Mouse (Mus musculus): ENCODE results near the gene Eps8l1.
"Not testable (repeated sequence)": the region's sequence is repeated elsewhere in the genome, so short reads cannot be mapped to it uniquely, and the experiment has no call there.

Eps8l1 gene

DNA sequence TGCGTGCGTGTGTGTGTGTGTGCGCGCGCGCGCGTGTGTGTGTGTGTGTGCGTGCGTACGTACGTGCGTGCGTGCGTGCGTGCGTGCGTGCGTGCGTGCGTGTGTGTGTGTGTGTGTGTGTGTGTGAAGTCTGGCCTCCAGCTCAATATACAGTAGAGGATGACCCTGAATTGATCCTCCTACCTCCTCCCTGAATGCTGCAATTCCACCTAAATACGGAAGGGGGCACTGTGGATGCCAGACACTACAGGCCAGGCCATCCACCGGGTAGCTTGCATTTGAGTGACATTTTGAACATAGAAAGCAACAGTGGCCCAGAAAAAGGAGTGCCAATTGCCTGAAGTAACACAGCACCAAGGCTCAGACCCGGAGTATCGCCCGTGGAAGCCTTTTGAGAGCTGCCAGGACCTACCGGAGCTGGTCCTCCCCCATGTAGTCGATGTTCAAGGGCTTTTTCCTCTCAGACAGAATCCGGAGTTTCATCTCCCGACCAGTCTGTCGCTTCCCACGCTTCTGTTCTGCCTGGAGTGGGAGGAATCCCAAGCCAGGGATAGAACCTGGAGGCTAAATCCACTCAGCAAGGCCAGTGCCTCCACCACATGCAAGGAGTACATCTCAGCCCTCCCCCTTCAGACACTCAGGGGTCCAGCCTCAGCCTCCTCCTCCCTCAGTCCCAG, 47.7 kb downstream of the Eps8l1 start:
- DNase-seq (ENCODE audit: low read depth in 1 of 2, low spot score in 2 of 2) = no peak

- no peak for DNase-seq (ENCODE audit: low read depth in 1 of 2, low spot score in 2 of 2)
Observed at GRCm38 (mm10) chr7:4508739-4509116, 48.3 kb downstream of the Eps8l1 start.

- DNase-seq (ENCODE audit: low read depth in 1 of 2, low spot score in 2 of 2) = peak in 1 of 2 experiments; percentile 42
Observed at GRCm38 (mm10) chr7:4509863-4510608, 49.6 kb downstream of the Eps8l1 start.

DNA sequence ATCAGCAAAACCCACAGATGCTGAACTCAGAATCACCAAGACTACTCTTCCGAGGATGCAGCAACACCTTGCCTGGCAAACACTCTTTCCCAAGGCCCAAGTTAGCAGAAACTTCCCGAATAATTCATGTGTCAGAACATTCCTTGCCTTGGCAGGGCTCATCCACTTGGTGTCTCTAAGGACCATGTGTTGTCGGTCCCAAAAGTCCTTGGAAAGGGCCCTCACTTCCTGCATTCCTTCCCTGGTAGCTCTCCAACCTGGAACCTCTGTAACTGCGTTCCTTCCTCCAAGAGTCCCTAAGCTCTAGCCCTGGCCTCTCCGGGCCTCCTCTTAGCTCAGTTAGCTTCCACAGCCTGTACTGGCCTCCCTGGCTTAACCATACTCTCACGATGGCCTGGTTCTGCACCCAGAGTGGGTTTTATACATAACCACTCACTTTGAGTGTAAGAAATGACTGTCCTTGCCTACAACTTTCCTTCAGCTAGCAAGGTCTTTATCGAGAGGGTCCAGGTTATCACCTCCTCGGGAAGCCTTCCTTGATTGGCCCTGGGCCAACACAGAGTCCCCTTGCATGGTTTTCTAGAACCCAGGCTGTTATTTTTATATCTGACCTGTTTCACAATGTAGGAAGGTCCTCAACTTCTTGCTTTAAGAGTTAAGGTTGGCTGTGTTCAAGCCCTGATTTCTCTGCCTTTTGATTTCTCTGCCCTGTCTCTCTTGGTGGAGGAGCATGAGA, 51.2 kb downstream of the Eps8l1 start:
- no peak for DNase-seq (ENCODE audit: low read depth in 1 of 2, low spot score in 2 of 2)

DNA sequence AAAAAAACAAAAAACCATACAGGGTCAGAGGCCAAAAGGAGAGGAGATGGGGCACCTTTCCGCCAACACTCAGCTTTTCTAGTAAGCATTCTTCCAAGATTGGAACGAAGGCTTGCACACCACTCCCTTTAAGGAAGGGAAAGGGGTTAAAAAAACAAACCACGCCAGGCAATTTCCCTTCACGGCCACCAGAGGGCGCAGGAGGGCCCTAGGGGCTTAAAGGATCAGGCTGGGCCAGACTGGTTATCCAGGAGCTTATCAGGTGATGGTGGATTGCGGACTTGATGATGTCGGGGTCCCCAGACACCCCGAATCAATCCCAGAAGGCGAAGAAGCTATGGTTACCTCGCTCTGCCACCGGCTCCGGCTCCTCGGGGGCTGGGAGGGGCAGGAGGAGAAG, 52.8 kb downstream of the Eps8l1 start:
- no peak for DNase-seq (ENCODE audit: low read depth in 1 of 2, low spot score in 2 of 2)

DNA sequence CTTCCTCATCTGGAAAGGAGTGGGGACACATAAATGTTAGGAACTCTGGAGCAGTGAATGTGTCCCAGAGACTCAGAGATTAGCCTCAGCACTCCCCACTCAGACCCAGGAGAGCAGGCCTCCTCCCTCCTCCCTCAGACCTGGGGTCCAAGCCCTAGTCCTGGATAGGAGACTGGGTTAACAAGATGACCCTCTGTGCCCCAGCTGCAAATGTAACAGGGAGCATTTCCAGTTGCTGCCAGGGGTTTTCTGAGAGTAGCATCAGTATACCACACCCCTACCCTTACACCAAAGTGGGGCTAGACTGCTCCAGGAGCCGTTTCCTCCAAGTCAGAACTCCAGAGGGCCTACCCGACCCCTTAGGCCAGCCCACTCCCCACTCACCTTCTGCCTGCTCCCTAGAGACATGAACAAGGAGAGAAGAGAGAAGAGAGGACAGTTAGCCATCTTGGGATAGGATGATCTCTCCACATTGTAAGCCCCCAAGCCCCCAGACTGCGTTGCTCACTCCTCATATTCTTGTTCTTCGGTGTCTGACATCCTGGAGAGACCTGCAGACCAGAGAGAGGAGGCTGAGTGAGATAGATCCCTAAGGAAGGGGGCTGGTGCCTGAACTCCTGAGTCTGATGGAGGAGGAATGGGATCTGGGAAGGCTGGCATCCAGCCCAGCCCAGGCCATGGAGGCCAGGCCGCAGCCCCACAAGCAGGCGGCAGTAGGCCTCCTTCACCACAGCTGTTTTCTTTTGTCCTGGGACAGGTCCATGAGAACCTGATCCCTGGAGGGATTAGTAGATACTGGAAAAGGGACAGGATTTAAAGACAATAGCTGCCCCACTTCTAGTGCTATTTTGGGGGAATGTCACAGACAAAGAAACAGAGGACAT, 53.6 kb downstream of the Eps8l1 start:
- no peak for DNase-seq (ENCODE audit: low read depth in 1 of 2, low spot score in 2 of 2)

- no peak for DNase-seq (ENCODE audit: low read depth in 1 of 2, low spot score in 2 of 2)
Observed at GRCm38 (mm10) chr7:4515853-4516252, 55.4 kb downstream of the Eps8l1 start.

DNA sequence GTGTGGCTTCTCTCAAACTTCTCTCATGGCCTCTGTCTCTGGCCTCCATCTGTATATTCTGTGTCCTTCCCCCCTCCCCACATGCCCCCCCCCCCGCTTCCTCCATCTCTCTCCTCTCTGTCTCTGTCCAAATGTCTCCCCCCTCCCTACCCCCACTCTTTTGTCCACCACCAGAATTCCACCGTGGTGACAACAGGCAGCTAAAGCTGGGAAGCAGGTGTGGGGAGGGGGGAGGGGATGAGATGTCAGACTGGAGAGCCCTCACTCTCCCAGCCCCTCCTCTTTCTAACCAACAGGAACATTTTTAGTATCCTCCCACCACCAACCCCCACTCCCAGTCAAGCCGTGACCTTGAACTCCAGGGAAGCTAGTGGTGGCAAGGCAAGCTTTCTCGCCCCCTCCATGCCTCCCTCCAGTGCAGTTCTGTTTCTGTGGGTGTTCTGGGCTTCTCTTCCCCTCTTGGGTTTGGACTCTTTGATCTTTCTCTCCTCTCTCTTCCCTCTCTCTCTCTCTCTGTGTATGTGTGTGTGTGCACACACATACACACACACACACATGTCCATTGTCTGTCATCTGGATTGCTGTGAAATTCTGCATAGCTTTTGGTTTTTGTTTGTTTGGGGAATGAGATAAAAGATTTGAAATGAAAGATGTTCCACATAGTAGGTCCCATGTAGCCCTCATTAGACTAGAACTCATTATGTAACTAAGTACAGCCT, 56.0 kb downstream of the Eps8l1 start, which contains the start of gene Tnnt1:
TSS of gene Tnnt1 (minus strand) at position 51 of the 719 bp plus-strand sequence.
- no peak for DNase-seq (ENCODE audit: low read depth in 1 of 2, low spot score in 2 of 2)

DNA sequence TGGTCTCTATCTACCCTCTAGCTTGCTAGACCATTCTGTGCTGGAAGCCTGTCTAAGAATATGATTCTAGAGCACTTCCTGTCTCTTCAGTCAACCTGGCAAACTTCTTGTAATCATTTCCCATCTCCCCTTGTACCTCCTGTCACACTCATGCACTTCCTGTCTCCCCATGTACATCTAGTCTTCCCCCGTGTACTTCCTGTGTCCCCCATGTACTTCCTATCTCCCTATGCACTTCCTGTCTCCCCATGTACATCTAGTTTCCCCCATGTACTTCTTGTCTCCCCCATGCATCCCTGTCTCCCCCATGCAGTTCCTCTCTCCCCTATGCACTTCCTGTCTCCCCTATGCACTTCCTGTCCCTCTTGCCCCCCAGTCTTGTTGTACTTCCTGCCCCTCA, 58.0 kb downstream of the Eps8l1 start:
- no peak for DNase-seq (ENCODE audit: low read depth in 1 of 2, low spot score in 2 of 2)

DNA sequence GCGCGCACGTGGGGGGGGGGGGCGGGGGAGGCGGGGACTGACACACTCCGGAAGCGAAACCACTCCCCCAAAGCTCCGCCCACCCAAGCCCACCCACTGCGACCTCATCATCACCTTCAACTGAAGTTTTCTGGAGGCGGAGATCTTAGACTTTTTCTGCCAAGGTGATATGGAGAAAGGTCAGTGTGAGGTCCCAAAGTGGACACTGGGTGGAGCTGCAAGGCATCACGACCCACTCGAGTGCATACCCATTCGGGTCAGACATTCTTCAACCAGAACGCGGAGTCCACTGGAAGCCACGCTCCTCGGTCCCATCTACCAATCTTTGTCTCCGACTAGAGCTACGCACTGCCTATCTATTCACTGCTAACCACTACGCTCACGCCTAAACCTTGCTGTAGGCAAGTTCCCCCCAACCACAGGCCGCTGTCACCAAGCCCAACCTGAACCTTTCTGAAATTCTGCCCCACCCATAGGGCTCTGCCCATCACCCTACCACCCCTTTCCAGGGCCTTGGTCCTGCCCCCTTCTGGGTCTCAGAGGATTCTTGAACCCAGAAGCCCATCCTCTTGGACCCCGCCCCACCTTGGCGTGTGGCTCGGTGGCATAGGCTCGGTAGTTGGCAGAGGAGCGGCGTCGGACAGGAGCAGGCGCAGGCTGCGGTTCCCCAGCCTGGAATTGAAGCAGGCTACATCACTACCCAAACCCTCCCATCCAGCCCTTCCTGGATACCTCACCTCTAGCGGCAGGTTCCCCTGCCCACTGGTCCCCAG, 60.9 kb downstream of the Eps8l1 start:
- no peak for DNase-seq (ENCODE audit: low read depth in 1 of 2, low spot score in 2 of 2)

- no peak for DNase-seq (ENCODE audit: low read depth in 1 of 2, low spot score in 2 of 2)
Observed at GRCm38 (mm10) chr7:4522292-4522691, 61.8 kb downstream of the Eps8l1 start.

DNA sequence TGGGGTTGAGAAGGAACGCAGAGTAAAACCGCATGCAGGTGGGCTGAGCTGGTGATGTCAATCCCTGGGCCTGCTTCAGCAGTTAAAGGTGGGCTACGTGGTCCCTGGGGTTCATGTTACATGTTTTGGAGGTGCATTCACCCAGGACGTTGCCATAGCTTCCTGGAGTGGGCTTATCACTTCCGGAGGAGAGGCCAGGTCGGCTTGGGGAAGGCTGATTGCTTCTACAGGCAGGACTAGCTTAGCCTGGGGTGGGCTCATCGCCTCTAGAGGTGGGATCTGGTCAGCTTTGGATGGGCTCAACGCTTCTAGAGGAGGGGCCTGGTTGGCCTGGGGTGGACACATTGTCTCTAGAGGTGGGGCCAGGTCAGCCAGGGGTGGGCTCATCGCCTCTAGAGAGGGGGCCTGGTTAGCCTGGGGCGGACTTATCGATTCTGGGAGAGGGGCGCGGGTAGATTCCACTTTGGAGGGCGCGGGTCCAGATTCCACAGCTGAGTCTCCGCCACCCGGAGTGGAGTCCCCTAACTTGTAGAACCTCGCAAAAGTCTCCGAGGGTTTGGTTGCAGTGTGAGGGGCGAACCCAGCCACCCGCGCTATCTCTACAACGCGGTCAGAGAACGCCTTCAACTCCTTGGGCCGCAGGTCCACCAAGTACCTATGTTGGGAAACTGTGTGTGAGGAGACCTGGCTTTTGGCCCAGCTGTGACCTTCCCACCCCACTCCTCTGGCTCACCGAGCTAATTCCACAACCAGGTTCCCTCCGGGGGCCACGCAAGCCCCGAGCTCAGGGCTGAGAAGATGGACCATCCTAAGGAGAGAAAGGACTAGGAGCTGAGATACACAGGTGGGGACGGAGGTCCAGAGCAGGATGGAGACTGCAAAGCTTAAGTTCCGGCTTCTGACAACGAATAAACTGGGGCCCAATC, 63.0 kb downstream of the Eps8l1 start:
- no peak for DNase-seq (ENCODE audit: low read depth in 1 of 2, low spot score in 2 of 2)

DNA sequence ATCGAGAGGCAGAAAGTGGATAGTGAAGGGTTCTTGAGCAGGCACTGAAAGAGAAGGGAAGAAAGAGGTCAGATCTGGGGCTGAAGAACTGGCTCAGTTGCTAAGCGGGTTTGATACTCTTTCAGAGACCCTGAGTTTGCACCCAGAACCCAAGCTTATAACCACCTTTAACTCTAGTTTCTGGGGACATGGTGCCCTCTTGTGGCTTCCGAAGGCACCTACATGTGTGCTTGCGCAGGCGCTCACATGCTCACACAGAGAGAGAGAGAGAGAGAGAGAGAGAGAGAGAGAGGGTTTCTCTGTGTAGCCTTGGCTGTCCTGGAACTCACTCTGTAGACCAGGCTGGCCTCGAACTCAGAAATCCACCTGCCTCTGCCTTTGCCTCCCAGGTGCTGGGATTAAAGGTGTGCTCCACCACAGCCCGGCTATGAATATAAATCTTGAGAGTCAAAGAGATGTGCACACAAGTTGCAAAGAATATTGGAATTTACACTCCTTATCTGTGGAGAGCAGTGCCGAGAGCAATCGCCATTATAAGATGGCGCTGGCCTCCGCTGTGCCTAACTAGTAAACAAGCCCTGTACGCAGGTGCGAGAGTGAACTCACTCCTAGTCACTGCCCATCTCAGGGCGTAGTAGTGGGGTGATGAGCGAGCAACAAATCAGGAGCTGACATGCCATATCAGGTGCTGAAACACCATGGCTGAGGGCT, 63.9 kb downstream of the Eps8l1 start, which contains the start of gene Tnni3:
TSS of gene Tnni3 (minus strand) at position 18 of the 711 bp plus-strand sequence.
- DNase-seq (ENCODE audit: low read depth in 1 of 2, low spot score in 2 of 2) = not testable (repeated sequence)

DNA sequence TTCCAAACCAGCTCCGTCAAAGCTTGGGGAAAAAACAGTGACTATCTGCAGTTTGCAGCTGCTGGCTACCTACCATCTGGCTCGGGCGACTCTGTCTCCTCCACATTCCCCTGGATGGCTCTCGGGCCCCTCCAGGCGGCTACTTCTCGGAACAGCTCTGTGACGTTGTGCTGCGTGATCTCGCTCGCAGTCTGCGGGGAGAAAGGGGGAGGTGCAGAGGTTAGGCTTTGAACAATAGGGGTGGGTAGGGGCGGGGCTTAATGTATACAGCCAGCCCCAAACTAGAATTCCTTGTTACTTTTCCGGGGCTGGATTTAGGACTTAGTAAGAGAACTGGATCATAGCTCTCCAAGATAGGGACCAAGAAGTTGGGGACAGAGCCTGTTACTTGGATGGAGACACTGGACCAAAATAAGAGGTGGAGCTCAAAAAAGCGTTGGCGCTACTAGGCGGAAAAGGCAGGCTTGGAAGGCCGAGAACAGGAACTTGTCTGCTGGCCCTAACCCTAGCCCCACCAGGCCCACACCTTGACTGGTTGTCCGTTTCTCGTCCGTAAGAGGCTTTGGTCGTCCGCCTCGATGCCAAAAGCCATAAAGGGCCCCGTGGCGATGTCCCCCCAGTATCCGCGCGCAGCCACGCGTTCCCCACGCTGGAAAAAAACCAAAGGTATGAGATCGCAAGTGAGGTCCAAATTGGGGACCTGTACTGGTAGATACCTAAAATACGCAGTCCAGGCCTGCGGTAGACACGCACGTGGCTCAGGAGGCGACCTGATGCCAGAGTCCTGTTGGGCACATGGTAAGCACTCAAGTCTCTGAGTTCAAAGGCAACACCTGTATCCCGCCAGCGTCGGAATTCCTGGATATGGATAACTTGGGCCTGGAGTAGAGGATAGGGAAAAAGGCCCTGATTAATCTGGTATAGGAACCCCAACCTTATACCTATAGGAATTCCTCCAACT, 66.1 kb downstream of the Eps8l1 start:
- peak; percentile 47 to 49 for DNase-seq (ENCODE audit: low read depth in 1 of 2, low spot score in 2 of 2)

DNA sequence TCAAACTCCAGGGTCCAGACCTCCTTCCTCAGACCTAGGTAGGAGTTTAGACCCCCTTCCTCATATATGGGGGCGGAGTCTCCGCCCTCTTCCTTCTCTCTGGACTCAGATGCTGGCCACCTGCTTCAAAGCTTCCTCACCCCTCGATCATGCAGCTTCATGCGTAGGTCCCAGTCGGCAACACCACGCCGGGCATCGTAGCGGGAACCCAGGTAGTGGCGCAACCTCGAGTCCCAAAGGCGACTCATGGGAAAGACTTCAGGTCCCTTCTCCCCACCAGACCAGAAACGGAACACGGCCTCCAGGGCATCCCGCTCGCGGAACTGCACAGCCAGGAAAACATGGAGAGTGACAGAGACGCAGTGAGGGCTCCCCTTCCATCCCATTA, 66.8 kb downstream of the Eps8l1 start:
- no peak for DNase-seq (ENCODE audit: low read depth in 1 of 2, low spot score in 2 of 2)

Measured in monocyte, adult 2 months (primary cell).